Mouse (Mus musculus) stomach, postnatal 0 days (tissue): Measurements from ENCODE around the gene Unc5c.

ENCODE experiments used
- CTCF ChIP-seq: IDR thresholded peaks from 2 replicates; pipeline ENCODE4 v1.5.1; 2016; ENCODE audit warnings: antibody characterized with exemption, low read depth, mild to moderate bottlenecking, moderate library complexity
- EP300 ChIP-seq: optimal IDR thresholded peaks from 2 replicates; pipeline ENCODE3; 2016; ENCODE audit warnings: antibody characterized with exemption

DNA sequence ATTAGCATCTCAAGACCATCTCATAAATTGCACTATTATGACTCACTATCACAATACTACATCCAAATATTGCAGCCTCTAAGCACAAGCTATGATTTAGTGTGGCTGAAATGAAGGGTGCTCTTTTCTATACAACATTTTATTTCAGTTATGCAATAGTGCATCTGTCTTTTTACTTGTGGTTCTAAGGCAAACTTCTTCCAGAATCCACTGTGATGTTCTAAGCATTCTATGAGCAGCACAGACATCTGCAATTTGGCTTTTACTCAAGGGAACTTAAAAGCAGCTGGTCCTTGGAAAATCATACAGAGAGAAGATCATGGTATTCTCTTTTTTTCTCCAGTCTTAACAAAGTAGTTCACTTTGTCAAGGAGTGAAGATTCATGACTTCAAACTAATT is 270.3 kb downstream of the Unc5c start:
- TF ChIP-seq CTCF = no peak
- no peak for TF ChIP-seq EP300
